Mouse (Mus musculus) lung, adult 2 months (tissue): ENCODE data around the gene Serpinb6a. TPM values are rescaled to one million over a fixed set of nuclear protein-coding genes. Genes with fewer than 3 reads are reported as not detected.
A peak's percentile ranks its signal among the peaks of the same experiment; 100 is the strongest.

ENCODE experiments used
- DNase-seq: peaks from one replicate; pipeline ENCODE4 v3.0.0; 2022
- H3K4me1 ChIP-seq: fragments of 200-500 bp; 2 replicates; pipeline ENCODE4 v1.6.1; 2011; ENCODE audit warnings: low read length; ENCODE audit not compliant: control insufficient read depth, insufficient read depth
- H3K4me3 ChIP-seq: fragments of 200-500 bp; replicated peaks from 2 replicates; pipeline ENCODE3; 2011; ENCODE audit warnings: low read depth, mild to moderate bottlenecking, control low read depth, low read length; ENCODE audit errors: extremely low read depth
- CTCF ChIP-seq: fragments of 200-500 bp; IDR thresholded peaks from 2 replicates; pipeline ENCODE4 v1.5.1; 2011; ENCODE audit warnings: mild to moderate bottlenecking, low read length, control low read depth; ENCODE audit not compliant: insufficient read depth
- POLR2A ChIP-seq: fragments of 200-500 bp; IDR thresholded peaks from 2 replicates; pipeline ENCODE4 v1.6.1; 2011; ENCODE audit warnings: low read depth, mild to moderate bottlenecking, control low read depth, low read length, borderline replicate concordance; ENCODE audit errors: extremely low read depth
- WGBS: fragments of 180-500 bp; shearing (Covaris S2); methylation state at CpG from one replicate; pipeline ENCODE4 v1.1.7; 2018; 5-methylcytosine and 5-hydroxymethylcytosine counted together
- polyA plus RNA-seq: library from polyadenylated mRNA; depleted of rRNA; stranded (reverse); fragments of >200 nt; gene quantifications from 2 replicates; pipeline ENCODE4 v1.2.3, GENCODE M21; 2012; rRNA removed

Serpinb6a gene
- polyA plus RNA-seq, 1 experiment: 128 TPM

GRCm38 (mm10) chr13:33921699-33922098 lies 80.9 kb downstream of the Serpinb6a start:
- no peak for TF ChIP-seq POLR2A
- TF ChIP-seq CTCF: no peak
- WGBS: 74% methylated on average over 5 of the region's 5 CpGs
- Histone ChIP-seq H3K4me1 (no peaks in the 10 kb centered on the region), H3K4me3 (no peak overlapping the region)
- no peak for DNase-seq

GRCm38 (mm10) chr13:33921041-33921440 lies 81.6 kb downstream of the Serpinb6a start:
- WGBS: 97% methylated on average over 6 of the region's 6 CpGs
- no peaks in the 10 kb centered on the region for H3K4me1 ChIP-seq
- no peak for DNase-seq
- H3K4me3 ChIP-seq: no peak overlapping the region
- TF ChIP-seq POLR2A (no peak), CTCF (no peak)

- TF ChIP-seq CTCF: no peak
- TF ChIP-seq POLR2A: no peak
- WGBS: 49% methylated on average over 3 of the region's 3 CpGs
- no peak overlapping the region for H3K4me3 ChIP-seq
- no peak for DNase-seq
- no peaks in the 10 kb centered on the region for H3K4me1 ChIP-seq
These were observed 95.8 kb downstream of the Serpinb6a start for GRCm38 (mm10) chr13:33906821-33907220.

DNA sequence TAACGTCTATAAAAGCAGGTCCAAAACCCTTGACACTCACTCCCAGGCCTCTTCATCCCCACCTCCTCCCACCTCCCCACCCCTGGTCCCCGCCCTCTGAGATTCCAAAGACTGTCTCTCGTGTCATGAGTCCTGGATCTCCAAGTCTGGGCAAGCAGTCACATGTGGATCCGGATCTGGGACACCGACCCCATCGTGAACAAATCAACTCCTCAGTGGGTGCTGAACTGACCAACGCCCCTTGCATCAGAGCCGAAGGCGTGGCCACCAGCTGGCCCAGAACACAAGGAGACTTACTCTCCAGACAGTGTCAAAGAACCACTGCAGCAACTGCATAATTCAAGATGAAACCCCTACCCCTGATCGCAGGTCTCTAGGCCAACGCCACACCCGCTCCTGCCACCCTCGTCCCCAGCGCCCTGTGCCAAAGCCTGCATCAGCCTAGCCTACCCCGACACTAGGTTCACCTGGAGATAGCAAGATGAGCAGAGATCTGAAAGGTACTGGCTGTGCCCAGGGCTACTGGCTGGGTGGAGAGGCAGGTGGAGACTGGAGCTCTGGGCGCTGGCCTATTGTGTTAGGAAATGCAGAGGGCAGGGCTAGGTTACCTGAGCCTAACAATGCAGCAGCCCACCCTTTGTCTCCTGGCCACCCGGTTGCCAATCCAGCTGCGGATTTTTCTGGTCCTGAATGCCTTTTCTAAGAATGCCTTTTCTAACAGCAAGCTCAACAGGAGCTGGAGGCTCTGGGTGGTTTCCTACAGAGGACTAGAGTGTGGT lies 97.2 kb downstream of the Serpinb6a start, which contains the start of gene Serpinb6c:
TSS of gene Serpinb6c (minus strand) at position 533 of the 779 bp plus-strand sequence.
- DNase-seq: no peak
- Histone ChIP-seq H3K4me3 (no peak within 1 kb of the TSS), H3K4me1 (no peaks in the 10 kb centered on the region)
- 76% methylated on average over 18 of the region's 18 CpGs for WGBS
- no peak for TF ChIP-seq POLR2A
- TF ChIP-seq CTCF: no peak

GRCm38 (mm10) chr13:33903290-33903689 lies 99.3 kb downstream of the Serpinb6a start:
- H3K4me1 ChIP-seq: no peaks in the 10 kb centered on the region
- no peak for TF ChIP-seq CTCF
- TF ChIP-seq POLR2A: no peak
- no peak overlapping the region for H3K4me3 ChIP-seq
- 85% methylated on average over 2 of the region's 2 CpGs for WGBS
- DNase-seq: no peak

DNA sequence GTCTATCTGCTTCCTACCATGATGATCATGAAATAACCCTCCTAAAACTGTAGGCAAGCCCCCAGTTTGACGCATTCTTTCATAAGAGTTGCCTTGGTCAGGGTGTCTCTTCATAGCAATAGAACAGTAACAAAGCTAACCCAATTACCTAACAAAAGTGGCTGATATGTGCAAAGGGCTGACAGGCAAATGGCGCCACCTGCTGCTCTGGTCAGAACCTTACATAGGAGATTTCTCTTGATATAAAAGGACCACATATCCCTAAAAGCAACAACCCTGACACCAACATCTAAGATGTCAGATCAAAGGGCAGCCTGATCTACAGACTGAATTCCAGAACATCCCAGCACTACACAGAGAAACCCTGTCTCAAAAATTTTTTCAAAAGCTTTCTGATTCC lies 108.4 kb downstream of the Serpinb6a start:
- DNase-seq: peak; percentile 10
- 41% methylated on average over 2 of the region's 2 CpGs for WGBS

More for the DNA sequence above, 108.4 kb downstream of the Serpinb6a start:
- Histone ChIP-seq H3K4me1 (no peaks in the 10 kb centered on the region), H3K4me3 (no peak overlapping the region)
- peak; percentile 61 for TF ChIP-seq CTCF
- TF ChIP-seq POLR2A: no peak

Other genes starting within 250 kb of the Serpinb6a start
- not detected in 2 replicates for gene Serpinb6e, start 159.4 kb downstream of the Serpinb6a start, polyA plus RNA-seq
- not detected in 2 replicates for gene Serpinb6c, start 97.1 kb downstream of the Serpinb6a start, polyA plus RNA-seq
- gene Nqo2, start 38.1 kb downstream of the Serpinb6a start, polyA plus RNA-seq: 5.2 and 11.0 TPM in 2 replicates
- gene Ripk1, start 431 bp downstream of the Serpinb6a start, polyA plus RNA-seq: 10.8 and 15.8 TPM in 2 replicates
- 37.4 and 41.8 TPM in 2 replicates for gene Bphl, start 34.8 kb upstream of the Serpinb6a start, polyA plus RNA-seq
- gene Tubb2a, start 75.2 kb upstream of the Serpinb6a start, polyA plus RNA-seq: 320 and 386 TPM in 2 replicates
- gene Tubb2b, start 127.7 kb upstream of the Serpinb6a start, polyA plus RNA-seq: 13.6 and 21.6 TPM in 2 replicates
- gene Psmg4, start 160.2 kb upstream of the Serpinb6a start, polyA plus RNA-seq: 79.9 and 123 TPM in 2 replicates